Mouse (Mus musculus) lung, postnatal 0 days (tissue): Measurements from ENCODE around the gene Trim44.

Experiments used
- CTCF ChIP-seq: IDR thresholded peaks from 2 replicates; pipeline ENCODE4 v1.5.1; 2016; ENCODE audit warnings: antibody characterized with exemption, mild to moderate bottlenecking
- EP300 ChIP-seq: IDR thresholded peaks from 2 replicates; pipeline ENCODE4 v1.6.1; 2016; ENCODE audit warnings: antibody characterized with exemption, mild to moderate bottlenecking, control low read depth

DNA sequence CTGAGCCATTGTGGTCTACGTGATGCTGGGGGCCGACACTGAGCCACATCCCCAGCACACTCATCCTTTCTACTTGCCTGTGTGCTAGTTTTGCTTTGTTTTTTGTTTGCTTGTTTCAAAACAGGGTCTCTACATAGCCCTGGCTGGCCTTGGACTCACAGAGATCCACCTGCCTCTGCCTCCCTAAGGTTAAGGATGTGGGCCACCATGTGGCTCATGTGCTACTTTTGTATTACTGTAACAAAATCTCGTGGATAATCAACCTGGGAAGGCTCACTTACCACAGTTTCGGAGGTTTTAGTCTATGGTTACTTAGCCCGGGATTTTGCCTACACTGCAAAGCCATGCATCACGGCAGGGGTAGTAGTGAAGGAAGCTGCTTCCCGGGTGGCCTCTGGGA, 125.5 kb downstream of the Trim44 start:
- TF ChIP-seq CTCF (no peak), EP300 (no peak)
